Mouse (Mus musculus): ENCODE data around the gene Clstn2.

The Clstn2 gene

DNA sequence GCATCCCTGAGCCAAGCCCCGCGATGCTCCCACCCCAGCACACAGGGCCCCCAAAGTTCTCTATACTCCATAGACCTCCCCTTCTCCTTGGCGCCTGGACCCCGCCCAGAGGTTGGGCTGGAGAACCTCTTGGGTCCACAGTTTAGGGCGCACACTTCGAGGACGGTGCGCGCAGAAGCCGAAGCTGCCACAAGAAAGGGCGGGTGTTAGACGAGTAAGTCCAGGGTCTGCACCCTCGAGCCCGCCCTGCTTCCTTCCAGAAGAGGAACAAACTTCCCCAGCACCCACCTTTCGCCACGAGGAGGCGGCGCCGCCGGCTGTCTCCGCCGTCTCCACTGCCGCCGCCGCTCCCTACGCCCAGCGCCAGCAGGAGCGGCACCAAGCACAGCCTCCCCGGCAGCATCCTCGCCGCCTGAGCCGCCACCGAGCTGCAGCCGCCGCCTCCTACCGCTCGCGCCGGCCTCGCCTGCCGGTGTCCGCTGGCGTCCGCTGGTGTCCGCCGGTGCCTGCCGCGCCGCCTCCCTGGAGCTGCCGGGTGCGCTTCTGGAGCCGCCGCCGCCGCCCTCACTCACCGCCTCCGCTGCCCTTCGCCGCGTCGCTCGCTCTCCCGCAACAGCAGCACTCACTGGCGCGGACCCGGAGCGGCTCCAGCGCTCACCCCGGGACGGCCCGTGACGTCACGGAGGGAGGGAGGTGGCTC, at the start of gene Clstn2:
Clstn2 (minus strand) TSS at position 609 of the 700 bp plus-strand sequence.
- DNase-seq (ENCODE audit: low read depth): no peak

DNA sequence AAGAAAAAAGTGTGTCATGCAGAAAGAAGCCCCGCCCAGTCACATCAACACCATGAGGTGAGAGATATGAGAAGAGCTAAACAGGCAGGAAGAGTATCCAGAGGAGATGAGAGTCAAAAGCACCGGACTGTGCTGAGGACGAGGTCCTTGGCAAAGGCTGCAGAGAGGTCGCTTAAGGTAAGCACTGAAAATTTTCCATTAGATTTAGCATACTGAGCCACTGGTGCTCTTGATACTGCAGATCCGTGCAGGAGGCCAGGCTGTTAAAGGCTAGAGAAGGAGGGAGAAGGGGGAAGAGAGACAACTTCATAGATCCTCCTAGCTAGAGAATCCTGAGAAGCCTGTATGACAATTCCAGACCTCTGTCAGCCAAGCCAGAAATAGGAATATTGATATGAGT, 34.8 kb upstream of the Clstn2 start:
- DNase-seq (ENCODE audit: low read depth): no peak

- DNase-seq (ENCODE audit: low read depth): no peak
Measured at GRCm38 (mm10) chr9:98061646-98062045, 28.7 kb upstream of the Clstn2 start.

DNA sequence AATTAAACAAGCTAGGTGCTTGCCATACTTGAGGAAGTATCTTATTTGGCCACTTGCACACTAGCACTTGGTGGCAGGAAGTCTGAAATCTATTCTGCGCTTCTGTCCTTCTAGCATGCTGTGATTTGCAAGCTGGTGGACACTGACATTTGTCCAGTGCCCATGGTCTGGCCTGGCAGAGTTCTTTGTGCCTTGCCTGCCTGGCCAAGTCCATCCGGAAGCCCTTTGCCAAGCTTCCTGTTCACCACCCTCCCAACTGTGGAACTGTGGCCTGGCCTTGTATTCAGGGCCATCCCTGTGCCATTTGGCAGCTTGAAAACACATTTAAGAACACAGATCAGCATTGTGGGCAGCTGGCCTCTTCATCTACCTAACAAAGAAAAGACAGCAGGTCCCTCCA, 24.3 kb upstream of the Clstn2 start:
- no peak for DNase-seq (ENCODE audit: low read depth)

GRCm38 (mm10) chr9:98051343-98051742, 18.4 kb upstream of the Clstn2 start:
- DNase-seq (ENCODE audit: low read depth): no peak

DNA sequence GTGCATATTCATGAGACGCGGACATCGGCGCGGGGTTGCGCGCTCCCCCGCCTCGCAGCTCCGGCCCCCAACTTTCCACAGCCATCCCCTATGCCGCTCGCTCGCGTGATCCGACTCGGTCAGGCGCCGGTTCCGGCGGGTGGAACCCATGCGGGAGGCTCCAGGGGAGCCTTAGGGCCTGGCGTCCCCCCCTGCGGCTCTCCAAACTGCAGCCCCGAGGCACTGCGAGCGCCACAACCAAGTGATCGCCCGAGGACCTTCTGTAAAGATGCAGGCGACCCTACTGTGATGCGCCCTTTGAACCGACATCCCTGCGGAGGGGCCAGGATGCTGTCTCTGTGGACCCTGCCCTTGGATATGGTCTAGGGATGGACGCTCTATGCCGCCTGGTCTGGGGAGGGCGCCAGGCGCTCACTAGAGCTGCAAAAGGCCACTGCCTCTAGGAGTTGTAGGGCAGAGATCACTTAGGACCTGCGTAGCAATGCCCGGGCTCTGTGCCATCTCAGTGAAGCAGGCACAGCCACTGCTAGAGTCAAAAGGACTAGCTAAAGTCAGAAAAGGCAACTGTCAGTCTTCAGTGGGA, 383 bp upstream of the Clstn2 start:
- DNase-seq (ENCODE audit: low read depth): no peak

GRCm38 (mm10) chr9:98031898-98032572, 946 bp downstream of the Clstn2 start:
- no peak for DNase-seq (ENCODE audit: low read depth)

DNA sequence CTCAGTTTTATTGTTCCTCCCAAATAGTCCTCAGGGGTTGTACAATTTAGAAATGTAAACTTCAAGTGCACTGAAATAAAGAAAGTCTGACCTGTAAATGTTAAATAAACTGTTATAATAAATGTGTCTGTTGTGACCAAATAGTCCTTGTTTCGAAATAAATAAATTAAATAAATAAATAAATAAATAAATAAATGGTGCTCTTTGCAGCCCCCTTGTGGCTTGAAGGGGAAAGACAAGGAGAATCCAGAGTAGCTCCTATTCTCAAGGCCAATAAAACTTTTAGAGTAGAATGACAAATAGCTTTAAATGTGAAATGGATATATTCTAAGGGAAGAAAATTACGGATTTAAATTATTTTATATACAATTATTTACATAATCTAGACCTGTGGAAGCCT, 2.3 kb downstream of the Clstn2 start:
- no peak for DNase-seq (ENCODE audit: low read depth)

DNA sequence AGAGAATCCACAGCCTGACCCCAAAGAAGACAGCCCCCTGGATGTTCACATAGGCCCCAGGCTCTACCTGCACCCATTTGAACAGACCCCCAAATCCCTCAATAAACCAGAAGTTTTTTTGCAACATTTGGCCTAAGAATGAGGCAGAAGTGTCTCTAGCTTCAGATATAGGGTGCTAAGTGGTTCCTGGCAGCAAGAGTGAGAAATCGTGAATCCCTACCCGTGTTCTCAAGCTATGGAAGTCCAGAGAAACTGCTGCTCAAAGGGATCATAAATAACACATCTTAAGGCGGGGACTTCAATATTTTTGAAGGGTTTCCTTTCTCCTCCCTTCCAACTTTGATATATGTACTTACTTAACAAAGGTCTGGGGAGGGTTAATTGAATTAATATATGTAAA, 7.4 kb downstream of the Clstn2 start:
- no peak for DNase-seq (ENCODE audit: low read depth)

- DNase-seq (ENCODE audit: low read depth): no peak
Measured at GRCm38 (mm10) chr9:98023069-98023468, 9.9 kb downstream of the Clstn2 start.

- no peak for DNase-seq (ENCODE audit: low read depth)
Measured at GRCm38 (mm10) chr9:98019876-98020275, 13.1 kb downstream of the Clstn2 start.

GRCm38 (mm10) chr9:98018687-98019086, 14.3 kb downstream of the Clstn2 start:
- no peak for DNase-seq (ENCODE audit: low read depth)

GRCm38 (mm10) chr9:98016576-98016975, 16.4 kb downstream of the Clstn2 start:
- no peak for DNase-seq (ENCODE audit: low read depth)

DNA sequence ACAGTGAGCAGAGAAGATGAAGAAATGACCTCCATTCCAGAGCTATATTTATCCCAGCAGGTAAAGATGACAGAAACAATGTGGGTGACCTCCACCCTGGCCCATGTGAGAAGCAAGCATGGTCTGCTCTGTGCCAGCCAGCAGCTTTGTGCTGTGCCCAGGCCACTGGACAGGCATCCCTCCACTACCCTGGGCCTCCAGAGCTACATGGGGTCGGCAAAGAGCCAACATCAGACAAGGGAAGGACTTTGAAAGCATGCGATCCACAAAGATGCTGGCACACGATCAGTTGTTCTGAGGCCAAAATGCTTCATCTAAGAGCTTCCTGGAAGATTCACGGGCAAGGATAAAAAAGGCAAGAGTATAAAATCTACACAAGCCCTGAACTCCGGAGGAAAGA, 36.6 kb downstream of the Clstn2 start:
- DNase-seq (ENCODE audit: low read depth): no peak

DNA sequence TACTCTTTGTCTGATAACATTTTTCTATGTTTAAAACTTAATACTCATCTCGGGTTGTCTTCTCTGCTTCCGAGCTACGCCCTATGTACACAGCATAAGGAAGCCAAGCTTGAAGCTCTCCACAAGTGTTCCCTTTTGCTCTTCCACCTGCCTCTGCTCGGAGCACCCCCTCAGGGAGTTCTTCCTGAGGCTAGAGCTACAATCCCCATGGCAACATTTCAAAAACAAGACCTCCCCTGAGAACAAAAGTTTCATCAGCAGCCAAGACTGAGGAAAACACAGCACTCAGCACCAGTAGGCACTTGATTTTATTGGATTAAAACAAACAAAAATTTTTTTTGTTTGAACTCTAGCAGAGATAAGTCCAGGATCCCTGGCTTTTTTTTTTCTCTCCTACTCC, 37.3 kb downstream of the Clstn2 start:
- DNase-seq (ENCODE audit: low read depth): no peak

- no peak for DNase-seq (ENCODE audit: low read depth)
Measured at GRCm38 (mm10) chr9:97992131-97992530, 40.9 kb downstream of the Clstn2 start.

DNA sequence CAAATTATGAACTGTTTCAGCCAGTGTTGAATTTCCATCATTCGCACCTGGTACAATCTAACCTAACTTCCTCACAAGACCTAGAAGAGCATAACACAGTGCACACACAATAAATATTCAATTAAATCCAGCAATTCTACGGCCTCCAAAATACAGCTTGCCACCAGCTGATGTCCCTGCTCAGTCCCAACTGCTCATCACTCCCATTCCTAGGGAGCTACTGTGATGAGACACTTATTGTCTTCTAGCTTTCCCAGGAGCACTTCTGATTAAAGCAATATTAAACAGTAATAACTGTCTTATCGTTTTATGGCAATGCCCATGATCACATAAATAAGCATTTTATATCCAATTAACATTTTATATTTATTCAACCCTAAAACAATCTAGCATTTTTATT, 55.6 kb downstream of the Clstn2 start:
- no peak for DNase-seq (ENCODE audit: low read depth)

- no peak for DNase-seq (ENCODE audit: low read depth)
Measured at GRCm38 (mm10) chr9:97974801-97975347, 58.1 kb downstream of the Clstn2 start.

DNA sequence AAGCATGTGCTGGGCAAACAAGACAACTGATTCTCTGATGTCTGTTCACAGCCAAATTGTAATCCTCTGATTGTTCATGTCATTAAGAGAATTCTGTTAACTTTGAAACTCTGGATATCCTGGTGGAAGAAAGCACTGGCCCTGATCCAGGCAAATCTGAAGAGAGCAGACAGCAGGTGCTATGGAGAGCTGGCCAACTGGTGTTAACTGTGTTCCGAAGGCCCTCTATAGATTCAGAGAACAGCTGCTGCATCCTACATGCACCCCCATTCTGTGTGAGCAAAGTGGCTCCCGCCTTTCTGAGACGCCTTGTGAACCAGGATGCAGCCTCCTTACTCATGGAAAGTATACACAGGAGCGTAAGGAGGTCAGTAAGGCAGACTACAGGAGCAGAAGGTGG, 66.3 kb downstream of the Clstn2 start:
- no peak for DNase-seq (ENCODE audit: low read depth)

DNA sequence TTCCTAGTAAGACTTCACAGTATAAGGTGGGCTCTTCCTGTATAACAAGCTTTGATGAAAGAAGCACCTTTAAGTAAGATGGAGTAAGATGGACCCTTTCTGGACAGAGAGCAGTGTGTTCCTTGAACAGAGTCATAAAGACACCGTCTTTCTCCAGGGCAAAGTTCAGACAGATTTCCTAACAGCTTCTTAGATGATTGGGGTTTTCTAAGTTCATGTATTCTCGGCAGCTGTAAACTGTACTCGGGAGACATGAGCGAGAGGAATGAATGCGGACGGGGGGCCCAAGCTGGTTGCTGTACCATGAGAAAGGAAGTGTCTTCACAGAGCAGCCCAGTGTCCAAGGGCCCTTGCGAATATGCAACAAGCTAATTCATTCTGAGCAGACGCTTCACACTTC, 75.5 kb downstream of the Clstn2 start:
- DNase-seq (ENCODE audit: low read depth): no peak

DNA sequence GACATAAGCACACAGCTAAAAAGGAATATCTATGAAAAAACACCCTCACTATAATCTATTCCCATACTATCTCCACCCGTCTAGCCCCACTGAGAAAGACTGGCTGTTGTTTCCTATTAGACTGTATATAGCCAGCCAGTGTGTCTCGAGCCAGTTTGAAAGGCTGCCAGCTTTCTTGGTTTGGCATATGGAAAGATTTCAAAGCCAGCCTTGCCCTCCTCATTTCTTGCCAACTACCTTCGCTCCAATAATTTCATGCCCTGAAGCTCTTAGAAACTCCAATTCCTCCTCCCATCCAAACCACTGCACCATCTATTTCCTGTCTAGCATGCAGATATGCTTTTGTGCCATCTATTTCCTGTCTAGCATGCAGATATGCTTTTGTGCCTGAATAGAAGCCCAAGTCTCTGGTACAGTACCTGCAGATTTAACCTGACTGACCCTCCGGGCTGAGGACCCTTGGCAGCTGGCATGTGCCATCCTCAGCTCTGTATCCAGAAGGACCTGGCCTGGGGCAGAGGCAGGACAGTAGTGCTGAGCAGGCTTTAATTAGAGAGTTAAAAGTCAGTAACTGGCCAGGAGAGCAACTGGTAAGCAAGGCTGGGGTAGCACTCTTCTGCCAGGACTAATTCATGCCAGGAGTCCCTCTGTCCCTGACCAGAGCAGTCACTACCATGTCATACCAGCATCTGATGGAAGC, 76.4 kb downstream of the Clstn2 start:
- DNase-seq (ENCODE audit: low read depth): no peak

DNA sequence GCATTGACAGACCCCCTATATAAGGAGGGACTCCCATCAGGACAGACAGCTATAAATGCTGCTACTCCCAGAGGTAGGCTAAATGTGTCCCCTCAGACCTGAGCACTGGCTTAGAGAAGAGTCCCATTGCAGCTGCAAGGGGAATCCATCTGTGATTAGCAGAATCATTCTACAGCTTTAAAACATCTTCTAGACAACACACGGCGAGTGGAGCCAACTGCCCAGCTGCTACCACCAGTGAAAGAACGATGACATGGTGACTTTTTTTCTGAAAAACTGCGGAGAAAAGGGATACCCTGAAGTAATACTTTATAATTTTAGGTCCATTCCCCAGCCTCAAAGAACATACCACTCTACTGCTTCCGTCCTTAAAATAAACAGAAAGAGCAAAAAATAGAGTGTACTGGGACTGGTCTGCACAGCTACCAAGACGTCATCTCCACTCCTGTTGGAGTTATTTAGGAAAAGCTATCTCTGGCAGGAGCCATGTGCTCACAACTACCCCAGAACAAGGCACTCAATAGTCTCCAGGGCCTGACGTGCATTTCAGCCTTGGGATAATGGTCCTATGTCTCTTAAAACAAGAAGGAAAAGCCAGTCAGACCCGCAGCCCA, 79.1 kb downstream of the Clstn2 start:
- DNase-seq (ENCODE audit: low read depth): no peak

All from c-Kit-positive CD71-negative TER-119-negative erythroid progenitor cells, embryonic 14.5 days (primary cell).